Mouse (Mus musculus): ENCODE measurements around the gene Tomt. TPM values are rescaled to one million over a fixed set of nuclear protein-coding genes. Genes with fewer than 3 reads are reported as not detected.

The Tomt gene
- polyA plus RNA-seq, 1 experiment, result 0.07 TPM

DNA sequence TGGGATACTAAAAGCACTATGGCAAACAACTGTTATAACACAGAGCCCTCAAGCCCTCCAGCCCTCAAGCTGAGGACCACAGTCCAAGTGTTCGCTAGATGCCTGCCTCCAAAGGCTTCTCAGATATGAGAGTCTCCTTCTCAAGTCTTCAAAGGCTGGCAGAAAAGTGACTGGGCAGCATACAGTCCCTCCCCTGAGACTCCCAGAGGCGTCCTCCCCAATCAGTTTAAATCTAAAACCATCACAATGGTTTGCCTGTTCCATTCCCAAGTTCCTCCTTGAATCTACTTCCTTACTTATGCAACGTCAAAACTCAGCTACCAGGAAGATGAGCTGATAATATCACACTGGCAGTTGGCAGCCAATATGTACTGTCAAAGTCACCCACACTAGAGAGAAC, 42.7 kb downstream of the Tomt start, which contains the start of gene Anapc15:
TSS of gene Anapc15 (plus strand) at position 301 of the 400 bp plus-strand sequence.
- H3K36me3 ChIP-seq (ENCODE audit: control insufficient read depth, insufficient read depth, low read length), result no peaks in the 10 kb centered on the region
- H3K4me3 ChIP-seq (ENCODE audit: extremely low read depth, insufficient read depth, insufficient read length), result no peak within 1 kb of the TSS
- no peak for DNase-seq (ENCODE audit: low read depth in 1 of 2, low spot score in 2 of 2)
- 62% methylated on average over 3 of the region's 3 CpGs for WGBS
- TF ChIP-seq POLR2A (IDR thresholded peaks at IDR 0.05; ENCODE audit: low read depth, low read length) (no peak), CTCF (IDR thresholded peaks at IDR 0.05; ENCODE audit: extremely low read depth, insufficient read depth, insufficient read length, insufficient replicate concordance) (no peak)
- H3K27ac ChIP-seq (ENCODE audit: insufficient read depth, low read length), result no peak within 1 kb of the TSS
- no peaks in the 10 kb centered on the region for H3K4me1 ChIP-seq (ENCODE audit: control insufficient read depth, insufficient read depth, insufficient read length)
- no peaks in the 10 kb centered on the region for H3K27me3 ChIP-seq (ENCODE audit: control insufficient read depth, insufficient read depth, low read length)

GRCm38 (mm10) chr7:101862291-101862690, 43.9 kb downstream of the Tomt start:
- 74% methylated on average over 3 of the region's 3 CpGs for WGBS
- Histone ChIP-seq H3K27me3 (ENCODE audit: control insufficient read depth, insufficient read depth, low read length) (no peaks in the 10 kb centered on the region), H3K4me3 (ENCODE audit: extremely low read depth, insufficient read depth, insufficient read length) (no peak overlapping the region), H3K27ac (ENCODE audit: insufficient read depth, low read length) (no peak overlapping the region), H3K4me1 (ENCODE audit: control insufficient read depth, insufficient read depth, insufficient read length) (no peaks in the 10 kb centered on the region), H3K36me3 (ENCODE audit: control insufficient read depth, insufficient read depth, low read length) (no peaks in the 10 kb centered on the region)
- TF ChIP-seq POLR2A (IDR thresholded peaks at IDR 0.05; ENCODE audit: low read depth, low read length), result no peak
- DNase-seq (ENCODE audit: low read depth in 1 of 2, low spot score in 2 of 2), result no peak

DNA sequence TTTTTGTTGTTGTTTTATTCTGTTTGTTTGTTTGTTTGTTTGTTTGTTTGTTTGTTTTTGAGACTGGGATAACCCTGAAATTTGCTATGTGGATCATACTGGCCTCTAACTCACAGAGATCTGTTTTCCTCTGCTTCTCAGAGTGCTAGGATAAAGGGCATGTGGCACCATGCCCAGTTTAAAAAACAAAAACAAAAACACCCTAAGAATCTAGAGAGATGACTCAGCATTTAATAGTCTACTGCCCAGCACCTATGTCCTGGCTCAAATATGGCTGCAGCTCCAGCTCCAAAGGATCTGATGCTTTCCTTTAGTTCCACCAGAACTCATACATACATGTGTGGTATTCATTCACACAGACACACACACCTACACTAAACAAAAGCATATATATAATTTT, 45.2 kb downstream of the Tomt start:
- Histone ChIP-seq H3K36me3 (ENCODE audit: control insufficient read depth, insufficient read depth, low read length) (no peaks in the 10 kb centered on the region), H3K27ac (ENCODE audit: insufficient read depth, low read length) (no peak overlapping the region), H3K4me3 (ENCODE audit: extremely low read depth, insufficient read depth, insufficient read length) (no peak overlapping the region), H3K27me3 (ENCODE audit: control insufficient read depth, insufficient read depth, low read length) (no peaks in the 10 kb centered on the region), H3K4me1 (ENCODE audit: control insufficient read depth, insufficient read depth, insufficient read length) (no peaks in the 10 kb centered on the region)
- no peak for TF ChIP-seq CTCF (IDR thresholded peaks at IDR 0.05; ENCODE audit: extremely low read depth, insufficient read depth, insufficient read length, insufficient replicate concordance)
- TF ChIP-seq POLR2A (IDR thresholded peaks at IDR 0.05; ENCODE audit: low read depth, low read length), result no peak
- no peak for DNase-seq (ENCODE audit: low read depth in 1 of 2, low spot score in 2 of 2)

- TF ChIP-seq POLR2A (IDR thresholded peaks at IDR 0.05; ENCODE audit: low read depth, low read length) (no peak), CTCF (IDR thresholded peaks at IDR 0.05; ENCODE audit: extremely low read depth, insufficient read depth, insufficient read length, insufficient replicate concordance) (no peak)
- no peak overlapping the region for H3K4me3 ChIP-seq (ENCODE audit: extremely low read depth, insufficient read depth, insufficient read length)
- H3K27me3 ChIP-seq (ENCODE audit: control insufficient read depth, insufficient read depth, low read length), result no peaks in the 10 kb centered on the region
- 45% methylated on average over 9 of the region's 9 CpGs for WGBS
- H3K4me1 ChIP-seq (ENCODE audit: control insufficient read depth, insufficient read depth, insufficient read length), result no peaks in the 10 kb centered on the region
- H3K27ac ChIP-seq (ENCODE audit: insufficient read depth, low read length), result no peak overlapping the region
- H3K36me3 ChIP-seq (ENCODE audit: control insufficient read depth, insufficient read depth, low read length), result no peaks in the 10 kb centered on the region
- DNase-seq (ENCODE audit: low read depth in 1 of 2, low spot score in 2 of 2), result peak in 1 of 2 experiments; percentile 5
Measured at GRCm38 (mm10) chr7:101858362-101858761, 47.8 kb downstream of the Tomt start.

- H3K4me3 ChIP-seq (ENCODE audit: extremely low read depth, insufficient read depth, insufficient read length), result no peak within 1 kb of the TSS
- H3K27ac ChIP-seq (ENCODE audit: insufficient read depth, low read length), result no peak within 1 kb of the TSS
- peaks cover under 1% of the 10 kb centered on the region; the same call in 1 of the 2 replicates for H3K4me1 ChIP-seq (ENCODE audit: control insufficient read depth, insufficient read depth, insufficient read length)
- H3K27me3 ChIP-seq (ENCODE audit: control insufficient read depth, insufficient read depth, low read length), result no peaks in the 10 kb centered on the region
- no peak for DNase-seq (ENCODE audit: low read depth in 1 of 2, low spot score in 2 of 2)
- TF ChIP-seq POLR2A (IDR thresholded peaks at IDR 0.05; ENCODE audit: low read depth, low read length) (no peak), CTCF (IDR thresholded peaks at IDR 0.05; ENCODE audit: extremely low read depth, insufficient read depth, insufficient read length, insufficient replicate concordance) (no peak)
- 71% methylated on average over 4 of the region's 4 CpGs for WGBS
- H3K36me3 ChIP-seq (ENCODE audit: control insufficient read depth, insufficient read depth, low read length), result no peaks in the 10 kb centered on the region
Measured at GRCm38 (mm10) chr7:101857094-101857493, 49.1 kb downstream of the Tomt start, which contains the start of gene Folr2. TSS of gene Folr2 (minus strand) at chr7:101857194.

GRCm38 (mm10) chr7:101853816-101854215, 52.3 kb downstream of the Tomt start:
- Histone ChIP-seq H3K4me1 (ENCODE audit: control insufficient read depth, insufficient read depth, insufficient read length) (peaks cover 8% of the 10 kb centered on the region), H3K27me3 (ENCODE audit: control insufficient read depth, insufficient read depth, low read length) (no peaks in the 10 kb centered on the region), H3K27ac (ENCODE audit: insufficient read depth, low read length) (no peak overlapping the region), H3K36me3 (ENCODE audit: control insufficient read depth, insufficient read depth, low read length) (no peaks in the 10 kb centered on the region), H3K4me3 (ENCODE audit: extremely low read depth, insufficient read depth, insufficient read length) (no peak overlapping the region)
- WGBS, result 76% methylated on average over 2 of the region's 2 CpGs
- no peak for DNase-seq (ENCODE audit: low read depth in 1 of 2, low spot score in 2 of 2)
- TF ChIP-seq POLR2A (IDR thresholded peaks at IDR 0.05; ENCODE audit: low read depth, low read length) (no peak), CTCF (IDR thresholded peaks at IDR 0.05; ENCODE audit: extremely low read depth, insufficient read depth, insufficient read length, insufficient replicate concordance) (no peak)

- 90% methylated on average over 6 of the region's 6 CpGs for WGBS
- no peak overlapping the region for H3K27ac ChIP-seq (ENCODE audit: insufficient read depth, low read length)
- TF ChIP-seq CTCF (IDR thresholded peaks at IDR 0.05; ENCODE audit: extremely low read depth, insufficient read depth, insufficient read length, insufficient replicate concordance) (no peak), POLR2A (IDR thresholded peaks at IDR 0.05; ENCODE audit: low read depth, low read length) (no peak)
- H3K4me3 ChIP-seq (ENCODE audit: extremely low read depth, insufficient read depth, insufficient read length), result no peak overlapping the region
- H3K4me1 ChIP-seq (ENCODE audit: control insufficient read depth, insufficient read depth, insufficient read length), result peaks cover 8% of the 10 kb centered on the region
- DNase-seq (ENCODE audit: low read depth in 1 of 2, low spot score in 2 of 2), result no peak
- H3K27me3 ChIP-seq (ENCODE audit: control insufficient read depth, insufficient read depth, low read length), result no peaks in the 10 kb centered on the region
- no peaks in the 10 kb centered on the region for H3K36me3 ChIP-seq (ENCODE audit: control insufficient read depth, insufficient read depth, low read length)
Measured at GRCm38 (mm10) chr7:101852846-101853245, 53.3 kb downstream of the Tomt start.

All from spleen, adult 2 months (tissue).